Mouse (Mus musculus) midbrain, embryonic 16.5 days (tissue): ENCODE measurements around the gene Mybpc2. TPM values are rescaled to one million over a fixed set of nuclear protein-coding genes. Genes with fewer than 3 reads are reported as not detected.

Experiments
- ATAC-seq: fragments of 200-750 bp; cut with Nextera tagmentation; 2 replicates; pipeline ENCODE4 v1.8.0; 2017; ENCODE audit warnings: moderate TSS enrichment
- H3K27ac ChIP-seq: fragments of 300-500 bp; sonication (generic); 2 replicates; pipeline ENCODE4 v1.5.1; 2014; ENCODE audit warnings: mild to moderate bottlenecking, low read length, mixed read lengths
- H3K27me3 ChIP-seq: fragments of 300-500 bp; sonication (generic); 2 replicates; pipeline ENCODE4 v1.6.1; 2014; ENCODE audit warnings: low read depth, low read length, mixed read lengths; ENCODE audit not compliant: control insufficient read depth, insufficient read depth
- H3K36me3 ChIP-seq: fragments of 300-500 bp; sonication (generic); 2 replicates; pipeline ENCODE4 v1.6.1; 2014; ENCODE audit warnings: mild to moderate bottlenecking, low read length, moderate library complexity, mixed read lengths; ENCODE audit not compliant: control insufficient read depth, insufficient read depth
- H3K4me1 ChIP-seq: fragments of 300-500 bp; sonication (generic); 2 replicates; pipeline ENCODE4 v1.6.1; 2014; ENCODE audit warnings: mild to moderate bottlenecking, low read length, mixed read lengths; ENCODE audit not compliant: control insufficient read depth, insufficient read depth
- H3K4me2 ChIP-seq: fragments of 300-500 bp; sonication (generic); 2 replicates; pipeline ENCODE4 v1.6.1; 2014; ENCODE audit warnings: mild to moderate bottlenecking, low read length, mixed read lengths
- H3K4me3 ChIP-seq: fragments of 300-500 bp; sonication (generic); 2 replicates; pipeline ENCODE4 v1.5.1; 2014; ENCODE audit warnings: low read depth, mild to moderate bottlenecking, low read length, moderate library complexity, mixed read lengths
- H3K9ac ChIP-seq: fragments of 300-500 bp; sonication (generic); 2 replicates; pipeline ENCODE4 v1.6.1; 2014; ENCODE audit warnings: low read depth, low read length, mixed read lengths
- H3K9me3 ChIP-seq: fragments of 300-500 bp; sonication (generic); replicated peaks from 2 replicates; pipeline ENCODE4 v1.6.1; 2014; ENCODE audit warnings: mild to moderate bottlenecking, low read length, mixed read lengths; ENCODE audit not compliant: control insufficient read depth, poor library complexity, severe bottlenecking
- WGBS: fragments of 180-500 bp; shearing (Covaris S2); extraction: QIAGEN DNeasy Blood & Tissue Kit; methylation state at CpG from one replicate; pipeline ENCODE4 v1.1.7; 2014; 5-methylcytosine and 5-hydroxymethylcytosine counted together
- polyA plus RNA-seq: library from polyadenylated mRNA; unstranded; fragments of >200 nt; fragmentation: Nextera tagmentation; extraction: Ambion mirVana; gene quantifications from 2 replicates; pipeline ENCODE4 v1.2.1, GENCODE M21; 2015

Gene Mybpc2
- polyA plus RNA-seq, 1 experiment from 2014 or later, result 0.16 TPM

GRCm38 (mm10) chr7:44560435-44561400 is 36.3 kb upstream of the Mybpc2 start:
- WGBS, result 52% methylated on average over 18 of the region's 18 CpGs
- no peak overlapping the region for H3K4me3 ChIP-seq
- peaks cover 6% of the 10 kb centered on the region; the same call in 1 of the 2 replicates for H3K27me3 ChIP-seq
- no peaks in the 10 kb centered on the region for H3K9me3 ChIP-seq
- no peak overlapping the region for H3K9ac ChIP-seq
- peak; percentile 80; the same call in 1 of the 2 replicates for ATAC-seq
- H3K27ac ChIP-seq, result no peak overlapping the region
- H3K4me2 ChIP-seq, result no peak overlapping the region
- no peaks in the 10 kb centered on the region for H3K4me1 ChIP-seq
- no peaks in the 10 kb centered on the region for H3K36me3 ChIP-seq

- H3K4me3 ChIP-seq, result no peak overlapping the region
- 71% methylated on average over 2 of the region's 2 CpGs for WGBS
- no peak overlapping the region for H3K4me2 ChIP-seq
- H3K27ac ChIP-seq, result no peak overlapping the region
- 0 out of 2 replicates have a peak overlapping the region, but pooled peaks have one; percentile 7 for H3K9ac ChIP-seq
- H3K36me3 ChIP-seq, result no peaks in the 10 kb centered on the region
- no peak for ATAC-seq
- no peaks in the 10 kb centered on the region for H3K9me3 ChIP-seq
- H3K4me1 ChIP-seq, result peaks cover 11% of the 10 kb centered on the region
- H3K27me3 ChIP-seq, result peaks cover 6% of the 10 kb centered on the region; the same call in 1 of the 2 replicates
These were observed 33.2 kb upstream of the Mybpc2 start for GRCm38 (mm10) chr7:44557629-44558028.

- H3K4me3 ChIP-seq, result peak within 1 kb of the TSS; percentile 82
- H3K9ac ChIP-seq, result peak within 1 kb of the TSS; percentile 55
- H3K9me3 ChIP-seq, result no peaks in the 10 kb centered on the region
- peaks cover 13% of the 10 kb centered on the region for H3K4me1 ChIP-seq
- peaks cover 6% of the 10 kb centered on the region; the same call in 1 of the 2 replicates for H3K27me3 ChIP-seq
- H3K36me3 ChIP-seq, result peaks cover 4% of the 10 kb centered on the region; the same call in 1 of the 2 replicates
- H3K27ac ChIP-seq, result peak within 1 kb of the TSS; percentile 85
- peak within 1 kb of the TSS; percentile 90 for H3K4me2 ChIP-seq
- 0% methylated on average over 22 of the region's 22 CpGs for whole genome bisulfite sequencing
- peak; percentile 84 for ATAC-seq
These were observed 29.4 kb upstream of the Mybpc2 start, which contains the start of gene Nr1h2 for GRCm38 (mm10) chr7:44553826-44554225. Gene Nr1h2, minus strand, starts transcription at chr7:44553951.

- peak overlapping the region; percentile 90 for H3K4me2 ChIP-seq
- peak overlapping the region; percentile 85 for H3K27ac ChIP-seq
- peaks cover 4% of the 10 kb centered on the region; the same call in 1 of the 2 replicates for H3K36me3 ChIP-seq
- H3K9ac ChIP-seq, result peak overlapping the region; percentile 55
- H3K9me3 ChIP-seq, result no peaks in the 10 kb centered on the region
- H3K4me3 ChIP-seq, result peak overlapping the region; percentile 82
- peak; percentile 74 for ATAC-seq
- 2% methylated on average over 27 of the region's 32 CpGs for WGBS
- peaks cover 14% of the 10 kb centered on the region for H3K4me1 ChIP-seq
- H3K27me3 ChIP-seq, result peaks cover 6% of the 10 kb centered on the region; the same call in 1 of the 2 replicates
These were observed 28.8 kb upstream of the Mybpc2 start for GRCm38 (mm10) chr7:44553196-44553764.

- 0 out of 2 replicates have a peak, but pooled peaks have one; percentile 3 for ATAC-seq
- peak overlapping the region; percentile 90 for H3K4me2 ChIP-seq
- H3K27ac ChIP-seq, result no peak overlapping the region
- peaks cover 23% of the 10 kb centered on the region for H3K4me1 ChIP-seq
- 88% methylated on average over 31 of the region's 31 CpGs for WGBS
- H3K9me3 ChIP-seq, result no peaks in the 10 kb centered on the region
- H3K9ac ChIP-seq, result no peak overlapping the region
- H3K36me3 ChIP-seq, result peaks cover 4% of the 10 kb centered on the region; the same call in 1 of the 2 replicates
- peaks cover 3% of the 10 kb centered on the region; the same call in 1 of the 2 replicates for H3K27me3 ChIP-seq
- peak overlapping the region; percentile 82; the same call in 1 of the 2 replicates for H3K4me3 ChIP-seq
These were observed 27.9 kb upstream of the Mybpc2 start for GRCm38 (mm10) chr7:44552141-44552908.

GRCm38 (mm10) chr7:44551731-44552130 is 27.3 kb upstream of the Mybpc2 start:
- WGBS, result 81% methylated on average over 22 of the region's 22 CpGs
- Histone ChIP-seq H3K27me3 (no peaks in the 10 kb centered on the region), H3K36me3 (peaks cover 4% of the 10 kb centered on the region; the same call in 1 of the 2 replicates), H3K4me2 (no peak overlapping the region), H3K27ac (no peak overlapping the region), H3K4me1 (peaks cover 23% of the 10 kb centered on the region), H3K9me3 (no peaks in the 10 kb centered on the region), H3K4me3 (no peak overlapping the region), H3K9ac (no peak overlapping the region)
- ATAC-seq, result no peak

- no peak for ATAC-seq
These were observed 26.8 kb upstream of the Mybpc2 start for GRCm38 (mm10) chr7:44551301-44551700.

GRCm38 (mm10) chr7:44550409-44550678 is 25.9 kb upstream of the Mybpc2 start:
- no peak overlapping the region for H3K9ac ChIP-seq
- H3K36me3 ChIP-seq, result peaks cover 4% of the 10 kb centered on the region; the same call in 1 of the 2 replicates
- H3K4me2 ChIP-seq, result no peak overlapping the region
- peaks cover 23% of the 10 kb centered on the region for H3K4me1 ChIP-seq
- H3K27ac ChIP-seq, result no peak overlapping the region
- H3K27me3 ChIP-seq, result no peaks in the 10 kb centered on the region
- no peak for ATAC-seq
- H3K4me3 ChIP-seq, result no peak overlapping the region
- no peaks in the 10 kb centered on the region for H3K9me3 ChIP-seq
- WGBS, result 96% methylated on average over 12 of the region's 12 CpGs

More at GRCm38 (mm10) chr7:44551301-44551700, 26.8 kb upstream of the Mybpc2 start:
- peaks cover 23% of the 10 kb centered on the region for H3K4me1 ChIP-seq
- WGBS, result 93% methylated on average over 21 of the region's 21 CpGs
- H3K36me3 ChIP-seq, result peaks cover 4% of the 10 kb centered on the region; the same call in 1 of the 2 replicates
- H3K4me2 ChIP-seq, result no peak overlapping the region
- H3K9ac ChIP-seq, result no peak overlapping the region
- H3K27me3 ChIP-seq, result no peaks in the 10 kb centered on the region
- H3K4me3 ChIP-seq, result no peak overlapping the region
- H3K27ac ChIP-seq, result no peak overlapping the region
- H3K9me3 ChIP-seq, result no peaks in the 10 kb centered on the region
